Mouse (Mus musculus) erythroblast, adult 5-6 weeks (primary cell): ENCODE measurements around the gene Nfxl1. TPM values are rescaled to one million over a fixed set of nuclear protein-coding genes. Genes with fewer than 3 reads are reported as not detected.

Source experiments
- ATAC-seq: replicated peaks from 2 replicates; pipeline ENCODE4 v1.8.0; 2016; ENCODE audit warnings: moderate number of reproducible peaks, mild to moderate bottlenecking, moderate TSS enrichment, inconsistent platforms; ENCODE audit not compliant: poor library complexity, low FRiP score, severe bottlenecking
- total RNA-seq, 2 experiments: library from RNA; stranded (forward) in 1 of 2; stranded (reverse) in 1 of 2; fragments of 150-400 nt in 1 of 2; fragments of 200-764, 138-1000 nt in 1 of 2; gene quantifications; 2 replicates each; pipeline versions ENCODE4 v1.2.3 to v1.2.4; 2015 to 2017; ENCODE audit warnings: low replicate concordance in 2 of 2

Nfxl1 gene
- total RNA-seq, 2 experiments from 2014 or later = 5.8 to 10.1 TPM

DNA sequence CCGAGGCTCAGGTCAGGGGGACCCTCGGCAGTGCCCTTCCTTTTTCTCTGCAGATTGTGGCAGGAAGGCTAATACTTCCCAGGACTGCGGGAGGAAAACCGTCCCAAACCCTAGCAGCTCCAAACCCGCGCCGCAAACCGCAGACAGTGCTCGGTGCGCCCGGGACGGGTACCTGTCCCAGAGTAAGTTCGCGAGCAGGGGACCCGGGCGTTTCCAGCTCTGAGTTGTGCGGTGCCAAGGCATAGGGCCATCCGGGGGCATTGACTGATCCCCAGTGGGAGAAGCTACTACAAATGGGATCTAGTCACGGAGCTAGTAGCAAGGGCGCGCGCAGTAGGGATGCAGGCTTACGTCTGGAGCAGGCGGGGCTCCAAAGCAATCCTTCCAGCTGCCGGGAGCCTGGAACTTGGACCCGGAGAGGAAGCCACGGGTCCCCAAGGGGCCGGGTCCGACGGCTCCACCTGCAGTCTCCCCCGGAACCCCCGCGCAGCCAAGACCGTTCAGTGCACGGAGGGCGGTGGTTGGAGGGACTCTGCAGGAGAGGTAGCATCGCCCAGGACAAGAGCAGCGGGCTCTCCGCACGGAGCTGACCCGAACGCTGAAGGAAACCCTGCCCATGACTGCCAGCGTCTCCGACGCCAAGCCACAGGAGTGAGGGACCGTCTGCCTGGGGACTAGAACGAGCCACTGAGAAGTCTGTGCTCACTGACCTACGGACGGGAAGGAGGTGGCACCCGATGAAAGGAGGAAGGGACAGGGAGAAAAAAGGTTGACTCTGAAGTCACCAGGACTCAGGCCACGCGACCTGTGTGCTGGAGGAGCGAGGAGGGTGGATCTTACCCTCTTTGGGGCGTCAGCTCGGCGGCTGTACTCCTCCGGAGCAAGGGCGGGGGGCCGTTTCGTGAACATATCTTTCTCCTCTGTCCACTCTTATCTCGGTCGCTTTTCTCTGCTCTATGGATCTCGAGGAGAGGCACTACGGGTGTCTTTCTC, 55.7 kb downstream of the Nfxl1 start, which contains the start of gene Corin:
Corin (minus strand) TSS at position 943 of the 993 bp plus-strand sequence.
- ATAC-seq = no peak

DNA sequence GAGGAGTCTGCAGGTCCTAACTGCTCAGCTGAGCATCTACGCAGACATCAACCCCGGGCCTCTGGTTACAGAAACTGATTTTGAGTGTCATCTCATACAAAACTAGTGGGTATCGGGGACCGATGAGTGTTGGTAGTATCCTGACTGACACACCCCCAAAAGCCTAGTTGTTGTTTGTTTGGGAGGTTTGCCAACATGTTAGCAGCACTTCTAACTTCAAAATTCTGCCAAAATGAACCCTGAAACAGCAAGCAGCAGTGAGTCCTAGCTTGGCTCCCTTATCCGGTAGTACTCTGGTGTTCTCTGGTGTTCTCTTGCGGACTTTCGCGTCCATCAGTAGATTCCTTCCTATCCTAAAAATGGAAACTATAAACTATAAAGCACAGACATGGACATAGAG, 56.7 kb downstream of the Nfxl1 start:
- ATAC-seq = no peak

DNA sequence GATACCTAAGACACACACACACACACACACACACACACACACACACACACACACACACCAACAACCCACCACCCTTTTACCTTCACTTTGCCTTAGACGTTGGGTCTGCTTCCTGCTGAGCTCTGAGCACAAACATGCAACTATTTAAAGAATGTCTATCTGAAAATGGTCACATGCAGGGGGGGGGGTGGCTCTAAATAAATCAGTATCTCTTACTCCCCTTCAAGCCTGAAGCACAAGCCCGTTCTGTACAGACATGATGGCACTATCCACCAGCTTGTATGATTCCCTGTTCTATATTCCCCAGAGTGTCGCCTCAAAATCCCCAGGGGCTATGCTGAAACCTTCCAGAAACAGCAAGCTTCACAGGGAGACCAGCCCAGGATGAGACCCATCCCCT, 57.7 kb downstream of the Nfxl1 start:
- no peak for ATAC-seq

DNA sequence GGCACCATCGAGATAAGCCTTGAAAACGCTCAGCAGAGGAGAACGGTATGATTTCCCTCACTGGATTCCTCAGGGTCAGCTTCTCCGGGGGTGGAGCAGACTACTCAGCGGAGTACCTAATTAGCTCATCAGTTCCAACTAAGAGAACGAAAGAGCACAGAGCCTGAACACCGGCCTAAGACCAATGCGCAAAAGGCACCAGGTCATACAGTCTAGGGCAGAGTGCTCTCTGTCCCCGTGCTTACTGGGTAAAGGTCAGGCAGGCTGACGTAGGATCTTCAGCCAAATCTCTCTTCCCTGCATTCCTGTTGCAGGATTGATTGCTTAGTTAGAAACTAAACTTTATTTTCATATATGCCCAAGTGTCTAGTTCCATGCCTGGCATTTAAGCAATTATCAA, 61.2 kb downstream of the Nfxl1 start:
- no peak for ATAC-seq

DNA sequence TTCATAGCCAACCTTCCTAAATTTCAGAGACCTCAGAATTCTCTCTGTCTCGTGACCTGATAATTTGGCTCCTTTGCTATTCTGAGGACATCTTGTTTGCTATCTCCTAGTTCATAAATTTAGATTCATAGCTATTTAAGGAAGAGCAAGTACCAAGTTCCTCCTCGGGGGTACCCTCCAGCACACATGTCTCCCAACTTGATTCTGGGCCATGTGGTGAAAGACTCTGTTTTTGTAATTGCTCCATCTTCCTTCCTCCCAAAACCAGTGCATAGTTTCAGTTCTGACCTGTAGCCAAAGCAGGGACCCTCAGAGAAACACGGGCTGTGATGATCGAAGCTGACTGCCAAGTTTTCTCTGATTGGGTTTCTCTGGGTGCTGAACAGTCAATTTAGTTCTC, 62.7 kb downstream of the Nfxl1 start:
- no peak for ATAC-seq

DNA sequence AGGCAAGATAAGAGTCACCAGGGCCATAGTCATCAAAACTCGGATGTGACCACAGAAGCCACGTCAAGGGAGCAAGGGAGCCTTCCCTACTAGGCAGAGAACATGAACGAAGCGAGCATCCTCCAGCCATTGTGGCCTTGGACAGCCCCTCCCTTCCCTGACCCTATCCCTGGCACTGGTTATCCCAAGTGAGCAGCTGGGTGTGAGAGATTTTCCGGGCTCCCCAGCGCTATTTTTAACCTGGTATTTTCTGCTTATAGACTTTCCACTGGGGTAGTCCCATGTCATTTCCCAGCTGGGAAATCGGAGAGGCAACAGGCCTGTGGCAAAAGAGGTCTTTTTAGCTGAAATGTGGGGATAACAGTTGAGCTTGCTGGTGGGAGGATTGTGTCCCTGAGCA, 65.6 kb downstream of the Nfxl1 start:
- no peak for ATAC-seq

DNA sequence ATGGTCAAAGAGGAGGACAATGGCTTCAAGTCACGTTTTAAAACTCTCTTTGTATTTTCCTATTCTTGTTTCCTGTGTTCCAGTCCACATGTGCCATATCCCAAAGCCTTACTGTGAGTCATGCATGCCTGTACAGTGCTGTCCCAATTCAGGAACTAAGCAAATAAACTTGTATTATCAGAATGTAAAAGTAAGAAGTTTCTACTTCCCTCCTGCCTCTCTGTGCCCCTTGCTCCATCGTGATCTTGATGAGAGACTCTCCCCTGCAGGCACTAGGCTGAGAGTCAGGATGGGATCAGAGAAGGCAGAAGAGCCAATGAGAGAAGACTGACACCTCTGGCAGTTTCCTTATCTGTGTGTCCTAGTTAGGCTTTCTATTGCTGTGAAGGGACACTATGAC, 68.3 kb downstream of the Nfxl1 start:
- no peak for ATAC-seq

DNA sequence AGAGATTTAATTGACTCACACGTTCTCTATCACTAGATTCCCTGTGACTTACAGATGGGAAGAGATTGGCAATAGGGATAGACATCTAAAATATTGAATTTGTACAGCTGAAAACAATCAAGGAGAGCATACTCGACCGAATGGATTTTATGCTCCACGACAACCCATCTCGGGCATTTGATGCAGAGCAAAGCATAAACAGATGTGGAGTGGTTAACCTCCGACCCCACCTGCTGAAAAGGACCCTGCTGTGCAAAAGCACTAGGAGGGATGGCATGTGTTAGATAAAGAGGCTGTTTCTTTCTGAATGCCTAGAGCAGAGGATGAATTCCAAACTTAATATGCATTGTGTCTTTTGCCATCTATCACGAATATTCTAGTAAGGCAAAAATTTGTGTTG, 79.0 kb downstream of the Nfxl1 start:
- ATAC-seq = no peak

DNA sequence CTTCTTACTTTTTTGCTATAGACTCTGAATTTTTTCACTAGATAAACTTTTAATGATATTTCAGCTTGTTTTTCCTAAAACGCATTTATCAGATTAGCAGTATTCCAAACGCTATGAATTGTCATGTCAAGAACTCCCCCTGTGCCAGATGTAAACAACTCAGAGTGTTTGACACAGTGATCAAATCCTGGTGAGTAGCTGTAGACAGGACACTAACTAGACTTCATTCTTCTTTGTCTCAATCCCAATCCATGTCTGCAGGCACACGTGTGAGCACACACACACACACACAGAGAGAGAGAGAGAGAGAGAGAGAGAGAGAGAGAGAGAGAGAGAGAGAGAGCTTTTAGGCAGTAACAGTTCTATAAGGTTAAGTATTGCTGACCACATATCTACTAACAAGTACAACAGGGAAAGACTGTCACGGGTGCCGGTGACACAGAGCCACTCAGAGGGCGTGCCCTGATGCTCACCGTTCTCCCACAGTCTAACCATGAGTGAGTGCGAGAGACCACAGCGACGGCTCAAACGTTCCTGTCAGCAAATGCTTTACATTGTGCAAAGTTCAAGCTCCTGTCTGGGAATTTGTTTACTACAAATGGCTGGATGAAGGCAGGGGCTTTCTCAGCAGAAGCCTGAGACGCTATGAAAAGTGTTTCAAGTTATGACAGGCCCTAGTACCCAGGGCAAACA, 87.0 kb downstream of the Nfxl1 start:
- ATAC-seq = no peak

DNA sequence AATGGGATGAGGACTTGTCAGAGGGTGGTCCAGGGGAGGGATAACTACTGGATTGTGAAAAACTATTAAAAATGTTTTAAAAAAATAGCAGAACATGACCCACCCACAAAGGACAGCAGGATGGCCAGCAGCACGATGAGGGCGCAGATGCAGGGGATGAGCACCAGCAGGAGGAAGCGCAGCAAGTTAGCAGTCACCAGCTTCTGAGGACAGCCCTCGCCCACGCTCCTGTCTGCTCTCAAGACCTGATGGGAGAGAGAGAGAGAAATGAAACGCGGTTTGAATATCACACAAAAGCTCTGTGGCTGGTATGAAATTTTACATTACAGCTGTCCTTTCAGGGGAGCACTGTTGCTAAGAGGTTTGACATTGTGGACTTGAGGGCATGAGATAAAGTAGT, 87.7 kb downstream of the Nfxl1 start:
- ATAC-seq = no peak

DNA sequence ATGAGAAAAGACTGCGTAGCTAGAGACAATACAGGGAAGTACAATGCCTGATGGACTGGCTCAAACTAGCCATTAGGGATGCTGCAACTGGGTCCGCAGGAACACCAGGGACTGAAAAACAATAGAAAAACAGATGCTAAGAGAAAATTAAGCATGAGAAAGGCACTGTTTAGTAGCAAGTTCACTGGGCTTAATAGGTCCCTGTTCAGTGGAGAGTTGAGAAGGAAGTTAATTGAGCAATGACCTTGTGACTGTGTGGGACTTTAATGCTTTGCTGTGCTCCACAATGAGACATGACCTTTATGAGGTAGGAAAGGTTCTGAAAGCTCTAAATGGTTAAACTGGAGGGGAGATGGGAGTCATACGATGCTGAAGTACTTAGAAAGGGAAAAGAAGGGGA, 94.6 kb downstream of the Nfxl1 start:
- ATAC-seq = no peak

Other genes with a start within 250 kb of the Nfxl1 start
- gene Corin, start 55.2 kb downstream of the Nfxl1 start, total RNA-seq (2015; ENCODE audit: low replicate concordance) = not detected in 2 replicates
- not detected in 2 replicates for gene Corin, start 55.2 kb downstream of the Nfxl1 start, total RNA-seq (2017; ENCODE audit: low replicate concordance)
- gene Zar1, start 21.6 kb upstream of the Nfxl1 start, total RNA-seq (2015; ENCODE audit: low replicate concordance) = not detected in 2 replicates
- gene Zar1, start 21.6 kb upstream of the Nfxl1 start, total RNA-seq (2017; ENCODE audit: low replicate concordance) = not detected in 2 replicates
- not detected in 2 replicates for gene Gm5868, start 27.9 kb upstream of the Nfxl1 start, total RNA-seq (2015; ENCODE audit: low replicate concordance)
- gene Gm5868, start 27.9 kb upstream of the Nfxl1 start, total RNA-seq (2017; ENCODE audit: low replicate concordance) = not detected in 2 replicates
- gene Cnga1, start 84.6 kb upstream of the Nfxl1 start, total RNA-seq (2015; ENCODE audit: low replicate concordance) = not detected in 2 replicates
- 0.70 and 0.77 TPM in 2 replicates for gene Cnga1, start 84.6 kb upstream of the Nfxl1 start, total RNA-seq (2017; ENCODE audit: low replicate concordance)
- not detected in 2 replicates for gene Nipal1, start 88.1 kb upstream of the Nfxl1 start, total RNA-seq (2015; ENCODE audit: low replicate concordance)
- gene Nipal1, start 88.1 kb upstream of the Nfxl1 start, total RNA-seq (2017; ENCODE audit: low replicate concordance) = not detected in 2 replicates
- gene Txk, start 193.1 kb upstream of the Nfxl1 start, total RNA-seq (2015; ENCODE audit: low replicate concordance) = 0.63 TPM in 1 of 2 replicates, not detected in the other
- gene Txk, start 193.1 kb upstream of the Nfxl1 start, total RNA-seq (2017; ENCODE audit: low replicate concordance) = 0.68 and 1.4 TPM in 2 replicates